Mouse (Mus musculus) olfactory bulb, adult 2 months (tissue): ENCODE results near the gene Anln.

Experiments used
- CTCF ChIP-seq: fragments of 200-500 bp; IDR thresholded peaks from 2 replicates; pipeline ENCODE4 v1.5.1; 2012; ENCODE audit warnings: low read depth, mild to moderate bottlenecking, low read length, moderate library complexity; ENCODE audit not compliant: insufficient read depth
- POLR2A ChIP-seq: fragments of 200-500 bp; IDR thresholded peaks from 2 replicates; pipeline ENCODE4 v1.6.1; 2012; ENCODE audit warnings: mild to moderate bottlenecking, low read depth, low read length, moderate library complexity; ENCODE audit not compliant: insufficient read depth

DNA sequence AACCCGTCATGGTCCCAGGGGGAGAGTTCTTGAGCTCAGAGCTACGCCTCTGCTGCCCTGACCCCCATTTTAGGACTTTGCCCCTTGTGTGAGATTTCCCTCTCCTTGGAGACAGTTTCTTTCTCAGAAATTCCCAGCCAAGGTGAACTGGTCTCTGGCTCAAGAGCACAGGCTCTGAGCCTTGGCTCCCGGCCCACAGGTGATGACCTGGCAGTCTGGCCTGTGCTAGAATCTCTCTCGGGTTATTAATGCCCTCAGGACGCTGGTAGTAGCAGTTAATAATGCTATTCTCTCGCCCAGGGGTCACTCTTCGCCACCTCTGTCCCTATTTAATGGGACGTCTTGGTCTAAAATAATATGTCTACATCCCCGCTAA lies 61.9 kb downstream of the Anln start:
- TF ChIP-seq CTCF (no peak), POLR2A (no peak)
